Mouse (Mus musculus): ENCODE measurements at regions not wholly inside any gene's neighbourhood (a gene's known extent, or its start where the extent isn't known, plus 50 kb on each side); places are given as distances from the start of the nearest gene placed in this dataset.

GRCm38 (mm10) chr6:81173018-81173417 is 750.5 kb upstream of the Gcfc2 start:
- no peak for DNase-seq (ENCODE audit: low spot score in 2 of 2)

GRCm38 (mm10) chr6:81190218-81190617 is 733.3 kb upstream of the Gcfc2 start:
- DNase-seq (ENCODE audit: low spot score in 2 of 2) = no peak

DNA sequence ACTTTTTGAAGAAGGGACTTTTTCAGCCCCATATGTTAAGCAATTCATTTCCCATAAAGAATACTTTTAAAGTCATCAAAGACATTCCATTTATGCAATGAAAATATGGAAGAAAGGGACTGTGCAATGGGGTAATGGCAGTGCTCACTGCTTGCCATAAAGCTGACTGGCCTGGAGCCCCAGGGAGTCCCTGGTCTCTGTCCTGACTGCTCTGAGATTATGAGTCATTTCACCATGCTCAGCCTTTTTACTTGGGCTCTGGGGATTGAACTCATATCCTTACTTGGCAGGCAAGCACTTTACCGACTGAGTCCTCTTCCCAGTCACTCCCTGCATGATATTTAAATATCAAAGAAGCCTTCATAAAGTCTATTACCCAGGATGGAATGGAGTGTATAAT is 712.9 kb upstream of the Gcfc2 start:
- no peak for DNase-seq (ENCODE audit: low spot score in 2 of 2)

- DNase-seq (ENCODE audit: low spot score in 2 of 2) = no peak
Measured at GRCm38 (mm10) chr6:81230747-81231146, 692.7 kb upstream of the Gcfc2 start.

DNA sequence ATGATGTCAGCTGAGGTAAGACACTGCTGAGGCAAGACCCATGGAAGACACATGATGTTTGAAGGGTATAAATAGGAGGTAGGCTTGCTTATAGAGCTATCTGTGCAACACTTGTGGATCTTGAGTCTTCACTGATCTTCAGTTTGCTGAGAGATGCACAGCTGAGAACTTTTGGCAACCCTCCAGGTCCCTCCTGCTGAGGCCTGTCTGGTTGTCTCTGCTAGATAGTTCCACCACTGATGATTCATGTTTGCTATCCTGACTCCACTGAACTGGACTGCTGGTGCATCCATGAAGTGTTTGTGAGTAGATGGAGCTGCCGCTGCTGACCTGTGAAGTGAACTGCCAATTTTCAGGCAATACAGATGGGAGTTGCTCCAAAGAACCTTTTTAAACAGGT is 663.6 kb upstream of the Gcfc2 start:
- peak; percentile 20 to 43 for DNase-seq (ENCODE audit: low spot score in 2 of 2)
